Mouse (Mus musculus) midbrain, postnatal 0 days (tissue): Measurements from ENCODE around the gene Hist1h1c. TPM values are rescaled to one million over a fixed set of nuclear protein-coding genes. Genes with fewer than 3 reads are reported as not detected.
"Not testable (repeated sequence)": the region's sequence is repeated elsewhere in the genome, so short reads cannot be mapped to it uniquely, and the experiment has no call there.

Experiments used
- ATAC-seq: fragments of 200-750 bp; cut with Nextera tagmentation; 2 replicates; pipeline ENCODE4 v1.8.0; 2017; ENCODE audit warnings: moderate number of reproducible peaks, mild to moderate bottlenecking, moderate TSS enrichment, moderate library complexity; ENCODE audit not compliant: low FRiP score
- DNase-seq: peaks from one replicate; pipeline ENCODE4 v3.0.0-alpha.2; 2015; ENCODE audit warnings: low spot score
- H3K27ac ChIP-seq: fragments of 300-500 bp; sonication (generic); 2 replicates; pipeline ENCODE4 v1.5.1; 2014; ENCODE audit warnings: low read depth, mild to moderate bottlenecking, low read length, mixed read lengths
- H3K27me3 ChIP-seq: fragments of 300-500 bp; sonication (generic); 2 replicates; pipeline ENCODE4 v1.6.1; 2014; ENCODE audit warnings: low read length, control low read depth, mixed read lengths; ENCODE audit not compliant: insufficient read depth
- H3K36me3 ChIP-seq: fragments of 300-500 bp; sonication (generic); 2 replicates; pipeline ENCODE4 v1.6.1; 2014; ENCODE audit warnings: low read length, control low read depth, mixed read lengths; ENCODE audit not compliant: insufficient read depth
- H3K4me1 ChIP-seq: fragments of 300-500 bp; sonication (generic); 2 replicates; pipeline ENCODE4 v1.6.1; 2014; ENCODE audit warnings: mild to moderate bottlenecking, control low read depth, antibody characterized with exemption, low read length, mixed read lengths; ENCODE audit not compliant: insufficient read depth
- H3K4me2 ChIP-seq: fragments of 300-500 bp; sonication (generic); 2 replicates; pipeline ENCODE4 v1.6.1; 2014; ENCODE audit warnings: low read depth, mild to moderate bottlenecking, low read length, mixed read lengths; ENCODE audit not compliant: poor library complexity, severe bottlenecking
- H3K4me3 ChIP-seq: fragments of 300-500 bp; sonication (generic); 2 replicates; pipeline ENCODE4 v1.5.1; 2014; ENCODE audit warnings: low read depth, mild to moderate bottlenecking, low read length, moderate library complexity
- H3K9ac ChIP-seq: fragments of 300-500 bp; sonication (generic); replicated peaks from 2 replicates; pipeline ENCODE4 v1.6.1; 2014; ENCODE audit warnings: mild to moderate bottlenecking, low read length, moderate library complexity, mixed read lengths; ENCODE audit not compliant: poor library complexity, severe bottlenecking
- H3K9me3 ChIP-seq: fragments of 300-500 bp; sonication (generic); 2 replicates; pipeline ENCODE4 v1.6.1; 2016; ENCODE audit warnings: low read length, control low read depth
- CTCF ChIP-seq: IDR thresholded peaks from 2 replicates; pipeline ENCODE4 v1.5.1; 2016; ENCODE audit warnings: antibody characterized with exemption, mild to moderate bottlenecking
- WGBS: fragments of 180-500 bp; shearing (Covaris S2); extraction: QIAGEN DNeasy Blood & Tissue Kit; methylation state at CpG from one replicate; pipeline ENCODE4 v1.1.7; 2014; 5-methylcytosine and 5-hydroxymethylcytosine counted together
- polyA plus RNA-seq: library from polyadenylated mRNA; unstranded; fragments of >200 nt; fragmentation: Nextera tagmentation; extraction: Ambion mirVana; gene quantifications from 2 replicates; pipeline ENCODE4 v1.2.1, GENCODE M21; 2015
- total RNA-seq: library from RNA; depleted of rRNA; stranded (reverse); fragments of >200 nt; gene quantifications from 2 replicates; pipeline ENCODE4 v1.2.3, GENCODE M21; 2014

Hist1h1c gene
- total and polyA plus RNA-seq, 2 experiments from 2014 or later, result 26.1 to 243 TPM

GRCm38 (mm10) chr13:23702220-23702619 is 36.4 kb upstream of the Hist1h1c start:
- H3K27me3 ChIP-seq, result no peaks in the 10 kb centered on the region
- H3K36me3 ChIP-seq, result no peaks in the 10 kb centered on the region
- no peak overlapping the region for H3K27ac ChIP-seq
- WGBS, result 89% methylated on average over 4 of the region's 4 CpGs
- H3K4me1 ChIP-seq, result no peaks in the 10 kb centered on the region
- H3K4me2 ChIP-seq, result no peak overlapping the region
- no peak for TF ChIP-seq CTCF
- no peaks in the 10 kb centered on the region for H3K9me3 ChIP-seq
- DNase-seq, result no peak
- H3K9ac ChIP-seq, result no peak overlapping the region
- no peak for ATAC-seq
- no peak overlapping the region for H3K4me3 ChIP-seq

- not testable (repeated sequence) for H3K27ac ChIP-seq, H3K27me3 ChIP-seq, ATAC-seq, H3K4me2 ChIP-seq, H3K9me3 ChIP-seq, H3K4me1 ChIP-seq, H3K36me3 ChIP-seq, DNase-seq, H3K9ac ChIP-seq, H3K4me3 ChIP-seq
- 95% methylated on average over 2 of the region's 2 CpGs for WGBS
Observed at GRCm38 (mm10) chr13:23702801-23703200, 35.8 kb upstream of the Hist1h1c start.

- 97% methylated on average over 7 of the region's 7 CpGs for WGBS
- H3K27ac ChIP-seq, result no peak overlapping the region
- DNase-seq (no peak), ATAC-seq (no peak)
- no peaks in the 10 kb centered on the region for H3K4me1 ChIP-seq
- no peak overlapping the region for H3K4me3 ChIP-seq
- H3K9ac ChIP-seq, result no peak overlapping the region
- H3K27me3 ChIP-seq, result no peaks in the 10 kb centered on the region
- no peak for TF ChIP-seq CTCF
- no peaks in the 10 kb centered on the region for H3K9me3 ChIP-seq
- H3K36me3 ChIP-seq, result no peaks in the 10 kb centered on the region
- H3K4me2 ChIP-seq, result no peak overlapping the region
Observed at GRCm38 (mm10) chr13:23705751-23706356, 32.8 kb upstream of the Hist1h1c start.

GRCm38 (mm10) chr13:23706771-23707170 is 31.8 kb upstream of the Hist1h1c start:
- WGBS, result 94% methylated on average over 12 of the region's 12 CpGs

GRCm38 (mm10) chr13:23708041-23708440 is 30.6 kb upstream of the Hist1h1c start:
- no peak overlapping the region for H3K27ac ChIP-seq
- no peak for ATAC-seq
- no peaks in the 10 kb centered on the region for H3K36me3 ChIP-seq
- no peaks in the 10 kb centered on the region for H3K9me3 ChIP-seq
- H3K4me3 ChIP-seq, result no peak overlapping the region
- no peaks in the 10 kb centered on the region for H3K4me1 ChIP-seq
- H3K9ac ChIP-seq, result no peak overlapping the region
- DNase-seq, result no peak
- H3K4me2 ChIP-seq, result no peak overlapping the region
- TF ChIP-seq CTCF, result no peak
- 87% methylated on average over 4 of the region's 4 CpGs for WGBS
- H3K27me3 ChIP-seq, result no peaks in the 10 kb centered on the region

More at GRCm38 (mm10) chr13:23706771-23707170, 31.8 kb upstream of the Hist1h1c start:
- Histone ChIP-seq H3K4me3 (no peak overlapping the region), H3K4me1 (no peaks in the 10 kb centered on the region), H3K9me3 (no peaks in the 10 kb centered on the region), H3K36me3 (no peaks in the 10 kb centered on the region), H3K27ac (no peak overlapping the region), H3K27me3 (no peaks in the 10 kb centered on the region), H3K4me2 (no peak overlapping the region), H3K9ac (no peak overlapping the region)
- no peak for TF ChIP-seq CTCF
- no peak for DNase-seq
- no peak for ATAC-seq

- Histone ChIP-seq H3K27me3 (no peaks in the 10 kb centered on the region), H3K9ac (no peak overlapping the region), H3K36me3 (no peaks in the 10 kb centered on the region), H3K27ac (no peak overlapping the region), H3K9me3 (no peaks in the 10 kb centered on the region), H3K4me3 (no peak overlapping the region), H3K4me1 (no peaks in the 10 kb centered on the region), H3K4me2 (no peak overlapping the region)
- ATAC-seq (no peak), DNase-seq (no peak)
- 83% methylated on average over 4 of the region's 4 CpGs for WGBS
- TF ChIP-seq CTCF, result no peak
Observed at GRCm38 (mm10) chr13:23708654-23709053, 30.0 kb upstream of the Hist1h1c start.
